Mouse (Mus musculus): ENCODE results near the gene Robo2. TPM values are rescaled to one million over a fixed set of nuclear protein-coding genes. Genes with fewer than 3 reads are reported as not detected.
"Not testable (repeated sequence)": the region's sequence is repeated elsewhere in the genome, so short reads cannot be mapped to it uniquely, and the experiment has no call there.

The Robo2 gene
- total RNA-seq, 1 experiment from 2014 or later, result 9.3 TPM

GRCm38 (mm10) chr16:74065958-74066357 lies 345.7 kb downstream of the Robo2 start:
- no peak for DNase-seq

GRCm38 (mm10) chr16:74061951-74062350 lies 349.7 kb downstream of the Robo2 start:
- no peak for DNase-seq

- no peak for DNase-seq
Measured at GRCm38 (mm10) chr16:74061479-74061878, 350.1 kb downstream of the Robo2 start.

- DNase-seq, result no peak
Measured at GRCm38 (mm10) chr16:74056886-74057285, 354.7 kb downstream of the Robo2 start.

GRCm38 (mm10) chr16:74056210-74056609 lies 355.4 kb downstream of the Robo2 start:
- no peak for DNase-seq

- peak; percentile 39 for DNase-seq
Measured at GRCm38 (mm10) chr16:74055061-74055751, 356.4 kb downstream of the Robo2 start.

- DNase-seq, result no peak
Measured at GRCm38 (mm10) chr16:74049467-74049866, 362.2 kb downstream of the Robo2 start.

GRCm38 (mm10) chr16:74048980-74049379 lies 362.6 kb downstream of the Robo2 start:
- no peak for DNase-seq

GRCm38 (mm10) chr16:74047232-74047631 lies 364.4 kb downstream of the Robo2 start:
- DNase-seq, result no peak

GRCm38 (mm10) chr16:74040797-74041196 lies 370.8 kb downstream of the Robo2 start:
- DNase-seq, result not testable (repeated sequence)

GRCm38 (mm10) chr16:74027822-74028221 lies 383.8 kb downstream of the Robo2 start:
- peak; percentile 9 for DNase-seq

GRCm38 (mm10) chr16:74022281-74022978 lies 389.2 kb downstream of the Robo2 start:
- no peak for DNase-seq

GRCm38 (mm10) chr16:74005767-74006166 lies 405.9 kb downstream of the Robo2 start:
- no peak for DNase-seq

- no peak for DNase-seq
Measured at GRCm38 (mm10) chr16:74001331-74001730, 410.3 kb downstream of the Robo2 start.

GRCm38 (mm10) chr16:73991212-73991611 lies 420.4 kb downstream of the Robo2 start:
- DNase-seq, result no peak

GRCm38 (mm10) chr16:73969573-73969972 lies 442.1 kb downstream of the Robo2 start:
- no peak for DNase-seq

GRCm38 (mm10) chr16:73964366-73964926 lies 447.2 kb downstream of the Robo2 start:
- DNase-seq, result no peak

GRCm38 (mm10) chr16:73959479-73959970 lies 452.1 kb downstream of the Robo2 start:
- no peak for DNase-seq

GRCm38 (mm10) chr16:73958524-73958846 lies 453.1 kb downstream of the Robo2 start:
- DNase-seq, result no peak

GRCm38 (mm10) chr16:73957675-73958523 lies 453.7 kb downstream of the Robo2 start:
- DNase-seq, result no peak

GRCm38 (mm10) chr16:73946171-73946570 lies 465.5 kb downstream of the Robo2 start:
- peak; percentile 6 for DNase-seq

GRCm38 (mm10) chr16:73940211-73940541 lies 471.4 kb downstream of the Robo2 start:
- no peak for DNase-seq

Data from adrenal gland, postnatal 14 days (tissue).